Mouse (Mus musculus) forebrain, embryonic 10.5 days (tissue): ENCODE measurements around the gene Lrp3. TPM values are rescaled to one million over a fixed set of nuclear protein-coding genes. Genes with fewer than 3 reads are reported as not detected.

ENCODE experiments used
- DNase-seq: peaks from one replicate; pipeline ENCODE4 v3.0.0-alpha.2; 2017; ENCODE audit warnings: low spot score; ENCODE audit errors: extremely low spot score
- H3K27ac ChIP-seq: fragments of 300-500 bp; sonication (generic); 2 replicates; pipeline ENCODE4 v1.5.1; 2016; ENCODE audit warnings: mild to moderate bottlenecking
- H3K27me3 ChIP-seq: fragments of 300-500 bp; sonication (generic); 2 replicates; pipeline ENCODE4 v1.6.1; 2016; ENCODE audit warnings: mild to moderate bottlenecking; ENCODE audit not compliant: poor library complexity, severe bottlenecking
- H3K36me3 ChIP-seq: fragments of 300-500 bp; sonication (generic); replicated peaks from 2 replicates; pipeline ENCODE4 v1.6.1; 2016; ENCODE audit warnings: mild to moderate bottlenecking, moderate library complexity
- H3K4me1 ChIP-seq: fragments of 300-500 bp; sonication (generic); 2 replicates; pipeline ENCODE4 v1.6.1; 2016
- H3K4me3 ChIP-seq: fragments of 300-500 bp; sonication (generic); 2 replicates; pipeline ENCODE4 v1.5.1; 2016; ENCODE audit warnings: mild to moderate bottlenecking, moderate library complexity
- H3K9me3 ChIP-seq: fragments of 300-500 bp; sonication (generic); 2 replicates; pipeline ENCODE4 v1.6.1; 2016; ENCODE audit warnings: mild to moderate bottlenecking, moderate library complexity
- WGBS: fragments of 180-500 bp; shearing (Covaris S2); methylation state at CpG from one replicate; pipeline ENCODE4 v1.1.7; 2016; 5-methylcytosine and 5-hydroxymethylcytosine counted together
- polyA plus RNA-seq: library from polyadenylated mRNA; unstranded; fragments of >200 nt; fragmentation: Nextera tagmentation; extraction: Ambion mirVana; gene quantifications from 2 replicates; pipeline ENCODE4 v1.2.1, GENCODE M21; 2016

The Lrp3 gene
- polyA plus RNA-seq, 1 experiment from 2014 or later: 11.9 TPM

DNA sequence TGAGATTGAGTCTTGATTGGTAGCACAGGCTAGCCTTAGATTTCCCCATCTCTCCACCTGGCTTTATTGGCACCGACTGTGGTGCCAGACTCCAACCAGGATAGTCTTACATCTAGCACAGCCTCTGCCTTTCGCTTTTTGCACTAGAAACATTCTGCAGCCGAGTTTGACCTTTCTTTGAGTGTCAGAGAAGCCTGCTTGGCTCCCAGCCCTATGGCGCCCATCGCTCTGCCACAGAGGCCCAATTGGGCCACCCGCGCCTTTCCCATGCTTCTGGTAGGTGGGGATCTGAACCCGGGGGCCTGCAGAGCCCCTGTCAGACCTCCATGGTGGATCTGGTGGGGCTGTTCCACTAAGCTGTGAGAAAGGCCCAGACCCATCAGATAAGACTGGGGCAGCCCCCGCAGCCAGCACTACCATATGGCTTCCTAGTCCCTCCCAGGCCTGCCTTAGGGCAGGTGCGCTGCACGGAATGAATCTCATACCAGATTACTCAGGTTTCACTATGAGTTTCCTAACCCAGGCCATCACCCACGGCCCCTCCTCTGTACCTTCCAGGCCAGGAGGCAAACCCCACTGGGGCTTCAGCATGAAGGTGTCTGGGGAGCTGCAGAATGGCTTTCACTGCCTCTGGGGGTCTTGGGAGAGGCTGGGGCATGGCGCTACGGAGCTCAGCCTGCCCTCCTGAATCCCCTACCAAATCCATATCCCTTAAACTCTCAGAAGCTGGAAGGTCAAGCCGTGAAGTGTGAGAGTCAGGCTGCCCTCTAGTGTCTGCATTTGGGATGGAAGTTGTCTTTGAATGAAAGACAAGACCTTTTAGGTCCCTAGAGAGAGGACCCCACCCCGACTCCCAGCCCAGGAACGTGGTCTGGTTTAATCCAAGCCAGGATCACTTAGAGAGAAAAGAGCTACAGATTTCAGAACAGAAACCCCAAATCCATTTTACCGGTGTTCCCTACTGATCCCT lies 38.6 kb downstream of the Lrp3 start:
- Histone ChIP-seq H3K4me1 (peaks cover 17% of the 10 kb centered on the region), H3K27me3 (peaks cover 25% of the 10 kb centered on the region), H3K27ac (no peak overlapping the region), H3K9me3 (peaks cover 4% of the 10 kb centered on the region; the same call in 1 of the 2 replicates), H3K4me3 (no peak overlapping the region), H3K36me3 (no peaks in the 10 kb centered on the region)
- 51% methylated on average over 18 of the region's 18 CpGs for WGBS
- DNase-seq: peak; percentile 40

- Histone ChIP-seq H3K27ac (no peak overlapping the region), H3K9me3 (peaks cover 4% of the 10 kb centered on the region; the same call in 1 of the 2 replicates), H3K4me1 (peaks cover 20% of the 10 kb centered on the region), H3K4me3 (no peak overlapping the region), H3K36me3 (no peaks in the 10 kb centered on the region), H3K27me3 (peaks cover 35% of the 10 kb centered on the region)
- WGBS: 85% methylated on average over 4 of the region's 4 CpGs
- DNase-seq: no peak
These were observed 39.8 kb downstream of the Lrp3 start for GRCm38 (mm10) chr7:35175533-35175932.

- Histone ChIP-seq H3K27ac (0 out of 2 replicates have a peak overlapping the region, but pooled peaks have one; percentile 51), H3K9me3 (no peaks in the 10 kb centered on the region), H3K4me3 (0 out of 2 replicates have a peak overlapping the region, but pooled peaks have one; percentile 37), H3K4me1 (peaks cover 20% of the 10 kb centered on the region), H3K36me3 (no peaks in the 10 kb centered on the region), H3K27me3 (peaks cover 46% of the 10 kb centered on the region)
- no peak for DNase-seq
- WGBS: 68% methylated on average over 4 of the region's 4 CpGs
These were observed 42.8 kb downstream of the Lrp3 start for GRCm38 (mm10) chr7:35172519-35172918.

DNA sequence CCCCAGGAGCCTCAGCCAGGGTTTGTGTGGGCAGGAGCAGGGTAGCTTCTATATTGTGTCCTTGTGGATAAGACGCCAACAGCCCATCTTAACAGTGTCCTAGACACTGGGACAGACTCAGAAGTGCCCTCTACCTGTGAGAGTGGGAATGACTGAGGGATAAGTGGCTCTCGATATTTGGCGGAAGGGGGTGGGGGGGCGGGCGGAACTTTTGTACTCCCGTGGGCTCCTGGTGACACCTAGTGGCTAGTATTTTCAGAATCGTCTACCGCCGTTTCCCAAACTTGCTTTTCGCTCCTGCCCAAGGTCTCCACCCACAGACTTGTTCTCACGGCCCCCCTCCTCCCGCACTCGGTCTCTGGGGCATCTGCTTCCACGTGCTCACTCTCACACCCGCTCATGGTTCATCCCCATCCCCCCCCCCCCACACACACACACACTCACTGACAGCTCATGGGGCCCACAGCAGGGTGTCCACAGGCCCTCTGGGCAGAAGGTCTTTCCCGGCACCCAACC lies 43.4 kb downstream of the Lrp3 start:
- Histone ChIP-seq H3K27me3 (peaks cover 46% of the 10 kb centered on the region), H3K27ac (peak overlapping the region; percentile 51; the same call in 1 of the 2 replicates), H3K4me3 (peak overlapping the region; percentile 37), H3K36me3 (no peaks in the 10 kb centered on the region), H3K4me1 (peaks cover 17% of the 10 kb centered on the region), H3K9me3 (no peaks in the 10 kb centered on the region)
- peak; percentile 79 for DNase-seq
- WGBS: 3% methylated on average over 16 of the region's 16 CpGs

DNA sequence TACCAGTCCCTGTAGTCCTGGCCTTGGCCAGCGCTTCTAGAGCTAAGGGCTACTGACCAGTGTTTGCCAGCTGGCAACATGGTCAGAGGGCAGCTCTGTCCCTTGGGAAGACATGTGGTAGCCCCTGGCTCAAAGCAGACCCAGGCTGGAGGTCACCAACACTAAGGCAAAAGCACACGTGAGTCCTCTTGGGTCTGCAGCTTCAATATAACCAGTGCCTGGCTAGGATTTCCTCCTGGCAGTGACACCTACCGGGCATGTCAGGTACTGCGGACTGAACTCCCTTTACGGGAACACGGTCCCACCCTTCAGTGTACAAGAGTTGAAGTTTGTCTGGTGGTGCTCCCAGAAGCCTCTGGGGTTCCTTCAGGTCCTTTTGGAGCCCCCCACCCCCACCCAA lies 46.0 kb downstream of the Lrp3 start:
- 17% methylated on average over 6 of the region's 6 CpGs for WGBS

GRCm38 (mm10) chr7:35167925-35168324 lies 47.4 kb downstream of the Lrp3 start:
- no peak overlapping the region for H3K27ac ChIP-seq
- peaks cover 29% of the 10 kb centered on the region for H3K27me3 ChIP-seq
- no peaks in the 10 kb centered on the region for H3K9me3 ChIP-seq
- no peak for DNase-seq
- 55% methylated on average over 2 of the region's 2 CpGs for WGBS
- H3K4me1 ChIP-seq: peaks cover 13% of the 10 kb centered on the region
- no peak overlapping the region for H3K4me3 ChIP-seq
- H3K36me3 ChIP-seq: no peaks in the 10 kb centered on the region

More for the DNA sequence above, 46.0 kb downstream of the Lrp3 start:
- DNase-seq: peak; percentile 83
- Histone ChIP-seq H3K27me3 (peaks cover 41% of the 10 kb centered on the region), H3K27ac (no peak overlapping the region), H3K9me3 (no peaks in the 10 kb centered on the region), H3K4me1 (peaks cover 13% of the 10 kb centered on the region), H3K36me3 (no peaks in the 10 kb centered on the region), H3K4me3 (no peak overlapping the region)

DNA sequence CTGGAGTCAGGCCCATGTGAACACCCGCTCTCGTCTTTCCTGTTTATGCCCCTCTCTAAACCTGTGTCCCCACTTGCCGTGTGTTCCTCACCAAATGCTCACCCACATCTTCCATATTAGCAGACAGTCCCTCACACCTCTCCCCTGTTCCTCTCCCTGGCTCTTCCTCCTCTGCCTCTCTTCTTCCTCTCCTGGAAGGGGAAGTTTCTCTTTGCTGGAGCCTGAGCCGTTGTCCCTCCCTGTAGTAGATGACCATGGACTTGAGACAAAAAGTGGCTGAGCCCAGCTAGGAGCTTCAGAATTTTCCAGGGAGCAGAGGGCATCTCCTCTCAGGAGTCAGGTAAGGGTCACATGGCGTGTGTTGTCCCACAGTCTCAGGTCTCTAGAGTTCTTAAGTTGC lies 48.3 kb downstream of the Lrp3 start:
- WGBS: 88% methylated on average over 5 of the region's 5 CpGs
- Histone ChIP-seq H3K4me3 (no peak overlapping the region), H3K36me3 (no peaks in the 10 kb centered on the region), H3K4me1 (peaks cover 6% of the 10 kb centered on the region), H3K27ac (no peak overlapping the region), H3K9me3 (no peaks in the 10 kb centered on the region), H3K27me3 (peaks cover 21% of the 10 kb centered on the region)
- DNase-seq: no peak

GRCm38 (mm10) chr7:35164131-35164530 lies 51.2 kb downstream of the Lrp3 start:
- no peaks in the 10 kb centered on the region for H3K27me3 ChIP-seq

DNA sequence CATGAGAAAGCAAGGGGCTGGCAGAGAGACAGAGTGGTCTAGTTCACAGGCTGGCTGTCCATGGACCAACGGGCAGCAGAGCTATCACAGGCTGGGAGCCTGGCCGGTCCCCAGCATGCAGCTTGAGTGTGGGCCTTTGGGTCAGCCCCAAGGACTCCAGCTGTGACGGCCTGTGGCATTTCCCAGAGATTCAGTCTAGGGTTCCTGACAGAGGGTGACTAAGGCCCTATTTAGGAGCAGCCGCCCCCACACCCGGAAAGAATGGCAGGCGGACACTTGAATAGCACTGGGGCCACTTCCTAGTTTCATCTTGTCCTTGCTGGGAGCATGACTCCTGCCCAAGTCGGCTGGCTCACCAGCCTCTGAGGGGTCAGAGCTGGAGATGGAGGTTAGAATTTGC lies 51.7 kb downstream of the Lrp3 start:
- no peaks in the 10 kb centered on the region for H3K27me3 ChIP-seq
- no peak overlapping the region for H3K4me3 ChIP-seq
- no peaks in the 10 kb centered on the region for H3K36me3 ChIP-seq
- DNase-seq: no peak
- no peaks in the 10 kb centered on the region for H3K4me1 ChIP-seq
- peaks cover 4% of the 10 kb centered on the region for H3K9me3 ChIP-seq
- no peak overlapping the region for H3K27ac ChIP-seq
- WGBS: 82% methylated on average over 7 of the region's 7 CpGs

More at GRCm38 (mm10) chr7:35164131-35164530, 51.2 kb downstream of the Lrp3 start:
- Histone ChIP-seq H3K4me1 (no peaks in the 10 kb centered on the region), H3K27ac (no peak overlapping the region), H3K9me3 (peaks cover 4% of the 10 kb centered on the region), H3K4me3 (no peak overlapping the region), H3K36me3 (no peaks in the 10 kb centered on the region)
- DNase-seq: no peak
- WGBS: 77% methylated on average over 6 of the region's 6 CpGs

GRCm38 (mm10) chr7:35162443-35162842 lies 52.9 kb downstream of the Lrp3 start:
- peaks cover 4% of the 10 kb centered on the region for H3K9me3 ChIP-seq
- H3K36me3 ChIP-seq: no peaks in the 10 kb centered on the region
- DNase-seq: no peak
- no peaks in the 10 kb centered on the region for H3K27me3 ChIP-seq
- no peak overlapping the region for H3K4me3 ChIP-seq
- H3K27ac ChIP-seq: no peak overlapping the region
- 80% methylated on average over 6 of the region's 6 CpGs for WGBS
- no peaks in the 10 kb centered on the region for H3K4me1 ChIP-seq

DNA sequence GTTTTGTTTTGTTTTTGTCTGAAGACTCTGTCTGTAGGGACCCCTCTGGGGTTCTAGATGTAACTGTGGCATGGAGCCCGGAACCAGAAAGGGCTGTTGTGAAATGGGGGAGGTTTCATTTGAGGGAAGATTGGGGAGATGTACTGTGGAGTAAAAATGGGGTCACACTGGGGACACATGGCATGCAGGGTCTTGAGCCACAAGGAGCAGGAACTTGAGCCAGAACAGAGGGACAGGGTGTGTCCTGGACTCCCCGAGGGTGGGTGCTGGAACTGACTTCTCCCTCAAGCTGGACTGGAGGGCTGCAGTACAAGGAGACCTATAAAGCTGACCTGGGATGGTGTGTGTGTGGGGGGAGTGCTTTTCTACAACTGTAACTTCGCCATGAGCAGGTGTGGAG lies 57.8 kb downstream of the Lrp3 start:
- Histone ChIP-seq H3K27ac (no peak overlapping the region), H3K4me3 (no peak overlapping the region), H3K36me3 (no peaks in the 10 kb centered on the region), H3K4me1 (no peaks in the 10 kb centered on the region), H3K9me3 (peaks cover 4% of the 10 kb centered on the region), H3K27me3 (no peaks in the 10 kb centered on the region)
- WGBS: 79% methylated on average over 3 of the region's 3 CpGs
- no peak for DNase-seq

DNA sequence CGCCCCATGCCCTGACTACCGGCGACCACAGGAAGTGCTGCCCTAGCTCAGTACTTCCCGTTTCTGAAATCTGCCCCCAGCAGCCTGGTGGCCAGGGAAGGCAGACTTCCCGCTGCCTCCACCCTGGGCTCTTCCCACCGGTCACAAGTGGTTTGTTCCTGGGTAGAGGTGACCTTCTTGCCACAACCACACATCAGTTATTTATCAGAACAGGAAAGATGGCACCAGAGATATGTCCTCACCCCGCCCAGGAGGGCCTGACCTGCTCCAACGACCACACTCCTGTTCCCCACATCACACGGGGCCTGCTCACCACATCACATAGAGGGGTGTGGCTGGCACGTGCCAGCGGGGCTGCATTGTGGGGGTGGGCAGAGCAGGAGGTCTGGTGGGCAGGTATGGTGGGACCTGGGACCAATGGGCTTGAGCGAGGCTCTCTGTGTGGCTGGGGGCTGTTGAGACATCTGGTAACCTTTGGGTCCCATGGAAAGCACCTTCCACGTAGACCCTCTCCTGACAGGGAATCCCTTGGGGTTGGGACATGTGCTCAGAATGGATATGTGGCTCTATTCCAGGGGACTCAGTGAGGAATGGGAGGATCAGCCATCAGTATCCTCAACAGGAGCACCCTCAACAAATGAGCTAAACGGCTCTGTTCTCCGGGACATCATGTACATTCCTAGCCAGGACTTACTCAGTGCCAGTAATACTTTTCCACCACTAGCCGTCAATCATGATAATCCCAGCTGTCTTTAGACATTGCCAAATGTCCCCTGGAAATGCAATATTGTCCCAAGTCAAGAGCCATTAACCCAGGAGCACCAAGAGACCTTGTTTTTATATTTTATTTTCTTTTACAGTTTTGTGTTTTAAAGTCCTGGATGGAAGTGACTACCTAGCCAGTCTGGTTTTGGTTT lies 58.5 kb downstream of the Lrp3 start:
- H3K27ac ChIP-seq: no peak overlapping the region
- whole genome bisulfite sequencing: 78% methylated on average over 16 of the region's 16 CpGs

More for the DNA sequence above, 58.5 kb downstream of the Lrp3 start:
- H3K9me3 ChIP-seq: peaks cover 4% of the 10 kb centered on the region
- DNase-seq: no peak
- no peaks in the 10 kb centered on the region for H3K27me3 ChIP-seq
- H3K36me3 ChIP-seq: no peaks in the 10 kb centered on the region
- H3K4me1 ChIP-seq: no peaks in the 10 kb centered on the region; the same call in 1 of the 2 replicates
- no peak overlapping the region for H3K4me3 ChIP-seq
